8 mouse cellular contexts compared by ENCODE assay signal in genomic region chr10:57532218-57533101, GRCm38 (mm10). TPM values are rescaled to one million over a fixed set of nuclear protein-coding genes. Genes with fewer than 3 reads are reported as not detected.
DNase-seq lines count a peak whose midpoint lies in the region; ATAC-seq and TF ChIP-seq lines count a peak whose summit lies in the region.

Serinc1 (minus strand) TSS chr10:57532530.

- peak; percentile 99 for ATAC-seq in heart, embryonic 15.5 days (replicated peaks; ENCODE audit: insufficient number of reproducible peaks, insufficient read depth, low FRiP score, low read depth)
- peak; percentile 100 for ATAC-seq in liver, embryonic 14.5 days (ENCODE audit: insufficient read depth)
- ATAC-seq in neural tube, embryonic 11.5 days (ENCODE audit: insufficient read depth, low FRiP score, low TSS enrichment): peak; percentile 99
- ATAC-seq in stomach, postnatal 0 days (ENCODE audit: low FRiP score, low TSS enrichment): peak; percentile 100

- H3K4me3 ChIP-seq in forebrain, embryonic 10.5 days: peak within 1 kb of the TSS; percentile 93
- H3K4me3 ChIP-seq in heart, embryonic 15.5 days: peak within 1 kb of the TSS; percentile 96
- peak within 1 kb of the TSS; percentile 77 to 94 for H3K4me3 ChIP-seq in liver, embryonic 14.5 days (ENCODE audit: insufficient read depth in 1 of 2, low read depth in 2 of 2, low read length in 2 of 2)
- peak within 1 kb of the TSS; percentile 95 for H3K4me3 ChIP-seq in neural tube, embryonic 11.5 days (ENCODE audit: low read depth, low read length)
- H3K4me3 ChIP-seq in stomach, postnatal 0 days (ENCODE audit: low read depth, low read length): peak within 1 kb of the TSS; percentile 93

- H3K4me2 ChIP-seq in heart, embryonic 15.5 days: peak within 1 kb of the TSS; percentile 58
- H3K4me2 ChIP-seq in liver, embryonic 14.5 days (ENCODE audit: low read depth): peak within 1 kb of the TSS; percentile 84
- H3K4me2 ChIP-seq in neural tube, embryonic 11.5 days (ENCODE audit: low read depth): peak within 1 kb of the TSS; percentile 63
- H3K4me2 ChIP-seq in stomach, postnatal 0 days (replicated peaks; ENCODE audit: low read depth): peak within 1 kb of the TSS; percentile 58

- H3K27me3 ChIP-seq in forebrain, embryonic 10.5 days (ENCODE audit: poor library complexity, severe bottlenecking): no peaks in the 10 kb centered on the region
- H3K27me3 ChIP-seq in heart, embryonic 15.5 days: no peaks in the 10 kb centered on the region
- H3K27me3 ChIP-seq in liver, embryonic 14.5 days (ENCODE audit: control insufficient read depth, insufficient read depth, low read length): no peaks in the 10 kb centered on the region
- H3K27me3 ChIP-seq in neural tube, embryonic 11.5 days (ENCODE audit: control insufficient read depth, insufficient read depth, low read length): no peaks in the 10 kb centered on the region
- no peaks in the 10 kb centered on the region for H3K27me3 ChIP-seq in stomach, postnatal 0 days (ENCODE audit: control insufficient read depth, insufficient read depth, low read length)

- TF ChIP-seq CTCF in liver, embryonic 14.5 days (IDR thresholded peaks at IDR 0.05; ENCODE audit: low read depth): no peak
- TF ChIP-seq CTCF in stomach, postnatal 0 days (IDR thresholded peaks at IDR 0.05; ENCODE audit: low read depth): peak; percentile 1; the same call in 1 of the 2 replicates

- H3K36me3 ChIP-seq in forebrain, embryonic 10.5 days (replicated peaks): peaks cover 3% of the 10 kb centered on the region
- peaks cover 3% of the 10 kb centered on the region for H3K36me3 ChIP-seq in heart, embryonic 15.5 days
- no peaks in the 10 kb centered on the region; the same call in 1 of the 2 replicates for H3K36me3 ChIP-seq in liver, embryonic 14.5 days (replicated peaks; ENCODE audit: control insufficient read depth, insufficient read depth, low read depth)
- no peaks in the 10 kb centered on the region for H3K36me3 ChIP-seq in neural tube, embryonic 11.5 days (ENCODE audit: control insufficient read depth, insufficient read depth, low read length)
- H3K36me3 ChIP-seq in stomach, postnatal 0 days (ENCODE audit: control insufficient read depth, insufficient read depth, low read length): no peaks in the 10 kb centered on the region

- H3K9ac ChIP-seq in heart, embryonic 15.5 days: peak within 1 kb of the TSS; percentile 94
- H3K9ac ChIP-seq in liver, embryonic 14.5 days (replicated peaks): peak within 1 kb of the TSS; percentile 94
- H3K9ac ChIP-seq in neural tube, embryonic 11.5 days (ENCODE audit: low read length): peak within 1 kb of the TSS; percentile 91
- H3K9ac ChIP-seq in stomach, postnatal 0 days (ENCODE audit: low read length): peak within 1 kb of the TSS; percentile 92

- DNase-seq in CD8-positive naive resting alpha-beta T cell, adult 2 months (ENCODE audit: low read depth in 2 of 2, low spot score in 2 of 2): peak; percentile 92 to 93
- DNase-seq in c-Kit-positive CD71-negative TER-119-negative erythroid progenitor cells, embryonic 14.5 days (ENCODE audit: low read depth): peak; percentile 88
- peak; percentile 93 for DNase-seq in forebrain, embryonic 10.5 days (ENCODE audit: extremely low spot score, low spot score)
- peak; percentile 94 to 97 for DNase-seq in kidney, postnatal 25 days
- peak; percentile 88 to 92 (median 89) for DNase-seq in liver, embryonic 14.5 days (ENCODE audit: low read depth in 3 of 3, low spot score in 3 of 3)
- peak; percentile 96 for DNase-seq in neural tube, embryonic 11.5 days (ENCODE audit: low spot score)
- DNase-seq in stomach, postnatal 0 days (ENCODE audit: low spot score): peak; percentile 95

- TF ChIP-seq EP300 in liver, embryonic 14.5 days (IDR thresholded peaks at IDR 0.05; ENCODE audit: low read depth): no peak; the same call in 1 of the 2 replicates
- no peak for TF ChIP-seq EP300 in stomach, postnatal 0 days (optimal IDR thresholded peaks at IDR 0.05)

- peak within 1 kb of the TSS; percentile 95 for H3K27ac ChIP-seq in forebrain, embryonic 10.5 days
- peak within 1 kb of the TSS; percentile 95 for H3K27ac ChIP-seq in heart, embryonic 15.5 days
- H3K27ac ChIP-seq in liver, embryonic 14.5 days: peak within 1 kb of the TSS; percentile 95
- peak within 1 kb of the TSS; percentile 96 for H3K27ac ChIP-seq in neural tube, embryonic 11.5 days (ENCODE audit: low read depth, low read length)
- H3K27ac ChIP-seq in stomach, postnatal 0 days (replicated peaks): peak within 1 kb of the TSS; percentile 96

- H3K4me1 ChIP-seq in forebrain, embryonic 10.5 days: peaks cover 17% of the 10 kb centered on the region
- peaks cover 17% of the 10 kb centered on the region for H3K4me1 ChIP-seq in heart, embryonic 15.5 days (replicated peaks)
- peaks cover 5 to 12% of the 10 kb centered on the region in 2 experiments for H3K4me1 ChIP-seq in liver, embryonic 14.5 days (replicated peaks; ENCODE audit: control insufficient read depth in 2 of 2, insufficient read depth in 2 of 2, low read length in 1 of 2)
- H3K4me1 ChIP-seq in neural tube, embryonic 11.5 days (ENCODE audit: control insufficient read depth, insufficient read depth, low read length): peaks cover 10% of the 10 kb centered on the region; the same call in 1 of the 2 replicates
- H3K4me1 ChIP-seq in stomach, postnatal 0 days (replicated peaks; ENCODE audit: control insufficient read depth, insufficient read depth): peaks cover 3% of the 10 kb centered on the region; the same call in 1 of the 2 replicates

- 12% methylated on average over 49 of the region's 49 CpGs for WGBS in forebrain, embryonic 10.5 days
- WGBS in heart, embryonic 15.5 days: 12% methylated on average over 49 of the region's 49 CpGs
- WGBS in liver, embryonic 14.5 days (ENCODE audit: insufficient replicate concordance): 12% methylated on average over 49 of the region's 49 CpGs
- WGBS in neural tube, embryonic 11.5 days: 12% methylated on average over 48 of the region's 49 CpGs
- WGBS in stomach, postnatal 0 days: 14% methylated on average over 46 of the region's 49 CpGs

- H3K9me3 ChIP-seq in forebrain, embryonic 10.5 days: no peaks in the 10 kb centered on the region
- H3K9me3 ChIP-seq in heart, embryonic 15.5 days (replicated peaks): no peaks in the 10 kb centered on the region
- H3K9me3 ChIP-seq in liver, embryonic 14.5 days (ENCODE audit: control insufficient read depth, low read length): no peaks in the 10 kb centered on the region
- no peaks in the 10 kb centered on the region for H3K9me3 ChIP-seq in neural tube, embryonic 11.5 days (ENCODE audit: control insufficient read depth, low read length)
- no peaks in the 10 kb centered on the region for H3K9me3 ChIP-seq in stomach, postnatal 0 days (ENCODE audit: control insufficient read depth, low read length)

RNA-seq across cellular contexts. Expression of gene Serinc1, which starts in this region (rescaled TPM):
- polyA plus RNA-seq in forebrain, embryonic 10.5 days (2016; fragmentation: Nextera tagmentation; extraction: Ambion mirVana): 119 and 121 TPM in 2 replicates
- polyA plus RNA-seq in heart, embryonic 15.5 days (2015; fragmentation: Nextera tagmentation; extraction: Ambion mirVana): 139 and 149 TPM in 2 replicates
- 27.9 and 36.6 TPM in 2 replicates for polyA plus RNA-seq in liver, embryonic 14.5 days (2012; rRNA removed)
- polyA plus RNA-seq in liver, embryonic 14.5 days (2014; fragmentation: Nextera tagmentation; extraction: Ambion mirVana): 67.7 and 71.7 TPM in 2 replicates
- 258 and 268 TPM in 2 replicates for polyA plus RNA-seq in neural tube, embryonic 11.5 days (2014; fragmentation: Nextera tagmentation; extraction: Ambion mirVana)
- polyA plus RNA-seq in stomach, postnatal 0 days (2015; fragmentation: Nextera tagmentation; extraction: Ambion mirVana): 84.0 and 86.5 TPM in 2 replicates

Comparison
In these comparisons a context has a peak if more than half of its experiments do, and no peak if none do; other contexts are left out.
1. Peak in every context shown above with its lines: DNase-seq, ATAC-seq, H3K4me3 ChIP-seq and H3K27ac ChIP-seq.